Mouse (Mus musculus): ENCODE measurements around the gene Serhl.
"Not testable (repeated sequence)": the region's sequence is repeated elsewhere in the genome, so short reads cannot be mapped to it uniquely, and the experiment has no call there.

GRCm38 (mm10) chr15:83062582-83062981, 26.7 kb upstream of the Serhl start:
- not testable (repeated sequence) for TF ChIP-seq CTCF (IDR thresholded peaks at IDR 0.05); EP300 (IDR thresholded peaks at IDR 0.05; ENCODE audit: insufficient read depth, low read depth, low read length); POLR2A (IDR thresholded peaks at IDR 0.05; ENCODE audit: insufficient read depth, low read depth, low read length)

Data from heart, adult 2 months (tissue).